Mouse (Mus musculus) kidney, adult 2 months (tissue): ENCODE measurements around the gene Ptprm. TPM values are rescaled to one million over a fixed set of nuclear protein-coding genes. Genes with fewer than 3 reads are reported as not detected.

Experiments
- DNase-seq: peaks from one replicate; pipeline ENCODE4 v3.0.0; 2021
- H3K27ac ChIP-seq: fragments of 200-500 bp; 2 replicates; pipeline ENCODE4 v1.5.1; 2012; ENCODE audit warnings: low read depth, low read length, control low read depth, inconsistent platforms; ENCODE audit not compliant: insufficient read depth
- H3K27me3 ChIP-seq: fragments of 200-500 bp; replicated peaks from 2 replicates; pipeline ENCODE4 v1.6.1; 2012; ENCODE audit warnings: mild to moderate bottlenecking, moderate library complexity, low read length, inconsistent platforms; ENCODE audit not compliant: control insufficient read depth, insufficient read depth
- H3K36me3 ChIP-seq: fragments of 200-500 bp; 2 replicates; pipeline ENCODE4 v1.6.1; 2012; ENCODE audit warnings: mild to moderate bottlenecking, moderate library complexity, low read length, inconsistent platforms; ENCODE audit not compliant: control insufficient read depth, insufficient read depth
- H3K4me1 ChIP-seq: fragments of 200-500 bp; 2 replicates; pipeline ENCODE4 v1.6.1; 2011; ENCODE audit warnings: low read length; ENCODE audit not compliant: control insufficient read depth, insufficient read depth
- H3K4me3 ChIP-seq: fragments of 200-500 bp; 2 replicates; pipeline ENCODE4 v1.5.1; 2011; ENCODE audit warnings: mild to moderate bottlenecking, low read depth, low read length, control low read depth; ENCODE audit not compliant: insufficient read depth
- CTCF ChIP-seq: fragments of 200-500 bp; conservative IDR thresholded peaks from 2 replicates; pipeline ENCODE4 v1.5.1; 2011; ENCODE audit warnings: low read depth, mild to moderate bottlenecking, control low read depth, low read length, moderate library complexity, mixed read lengths; ENCODE audit not compliant: insufficient read depth, insufficient read length
- POLR2A ChIP-seq: fragments of 200-500 bp; IDR thresholded peaks from one replicate; pipeline ENCODE4 v1.6.1; 2011; ENCODE audit warnings: low read depth, low read length, control low read depth
- WGBS: fragments of 180-500 bp; shearing (Covaris S2); methylation state at CpG from one replicate; pipeline ENCODE4 v1.1.7; 2018; 5-methylcytosine and 5-hydroxymethylcytosine counted together
- polyA plus RNA-seq: library from polyadenylated mRNA; depleted of rRNA; stranded (reverse); fragments of >200 nt; gene quantifications from 2 replicates; pipeline ENCODE4 v1.2.3, GENCODE M21; 2012

Gene Ptprm
- polyA plus RNA-seq, 1 experiment = 9.6 TPM

- Histone ChIP-seq H3K4me1 (no peaks in the 10 kb centered on the region), H3K27ac (no peak overlapping the region), H3K4me3 (no peak overlapping the region), H3K27me3 (no peaks in the 10 kb centered on the region), H3K36me3 (no peaks in the 10 kb centered on the region)
- TF ChIP-seq POLR2A (no peak), CTCF (no peak)
- WGBS = 86% methylated on average over 3 of the region's 3 CpGs
- DNase-seq = no peak
Measured at GRCm38 (mm10) chr17:67152218-67152617, 202.0 kb downstream of the Ptprm start.

DNA sequence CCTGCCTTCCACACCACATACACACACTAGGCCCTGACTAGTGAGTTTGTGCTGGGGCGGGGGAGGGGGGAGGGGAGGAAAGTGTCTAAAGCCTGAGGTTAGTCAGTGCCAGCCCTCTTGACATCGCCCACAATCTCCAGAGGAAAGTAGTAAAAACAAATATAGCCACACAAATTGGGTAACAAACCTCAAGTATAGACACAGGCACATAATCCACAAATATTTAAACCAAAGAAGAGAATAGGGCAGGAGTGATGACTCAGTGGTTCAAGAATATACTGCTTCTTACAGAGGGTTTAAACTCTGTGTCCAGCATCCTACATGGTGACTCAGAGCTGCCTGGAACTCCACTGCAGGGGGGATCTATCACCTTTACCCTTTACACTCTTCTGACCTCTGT lies 203.8 kb downstream of the Ptprm start:
- H3K4me3 ChIP-seq = no peak overlapping the region
- H3K4me1 ChIP-seq = no peaks in the 10 kb centered on the region
- WGBS = 69% methylated on average over 2 of the region's 2 CpGs
- TF ChIP-seq CTCF = no peak
- no peak for TF ChIP-seq POLR2A
- no peaks in the 10 kb centered on the region for H3K27me3 ChIP-seq
- no peak for DNase-seq
- no peaks in the 10 kb centered on the region for H3K36me3 ChIP-seq
- no peak overlapping the region for H3K27ac ChIP-seq

GRCm38 (mm10) chr17:67142183-67142756 lies 212.0 kb downstream of the Ptprm start:
- TF ChIP-seq POLR2A = no peak
- TF ChIP-seq CTCF = no peak
- no peaks in the 10 kb centered on the region for H3K4me1 ChIP-seq
- no peak overlapping the region for H3K4me3 ChIP-seq
- DNase-seq = no peak
- H3K27me3 ChIP-seq = no peaks in the 10 kb centered on the region
- WGBS = 69% methylated on average over 4 of the region's 4 CpGs
- H3K27ac ChIP-seq = no peak overlapping the region
- no peaks in the 10 kb centered on the region for H3K36me3 ChIP-seq

- H3K27me3 ChIP-seq = no peaks in the 10 kb centered on the region
- H3K4me1 ChIP-seq = no peaks in the 10 kb centered on the region
- no peak for TF ChIP-seq POLR2A
- peak; percentile 55 for TF ChIP-seq CTCF
- 47% methylated on average over 1 of the region's 1 CpGs for WGBS
- H3K4me3 ChIP-seq = no peak overlapping the region
- no peak overlapping the region for H3K27ac ChIP-seq
- H3K36me3 ChIP-seq = no peaks in the 10 kb centered on the region
- DNase-seq = peak; percentile 25
Measured at GRCm38 (mm10) chr17:67140502-67140901, 213.8 kb downstream of the Ptprm start.

DNA sequence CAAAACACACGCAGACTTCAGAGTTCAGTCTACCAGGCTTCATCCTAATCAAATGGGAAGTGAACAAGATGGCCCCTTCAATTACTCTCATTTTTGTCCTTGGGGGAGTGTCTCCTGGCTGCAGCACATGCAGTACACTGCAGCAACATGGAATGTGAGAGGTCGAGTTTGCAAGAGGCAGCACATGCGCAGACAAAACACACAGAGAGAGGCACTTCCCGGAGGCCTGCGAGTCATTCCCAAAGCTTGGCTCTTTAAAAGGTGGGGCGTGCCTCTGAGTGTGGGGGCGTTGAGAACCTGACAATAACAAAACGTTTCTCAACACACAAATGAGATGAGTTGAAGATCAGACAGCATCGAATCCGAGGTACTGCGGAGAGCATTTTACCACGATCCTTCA lies 215.3 kb downstream of the Ptprm start:
- H3K36me3 ChIP-seq = no peaks in the 10 kb centered on the region
- DNase-seq = no peak
- H3K4me1 ChIP-seq = peaks cover 4% of the 10 kb centered on the region; the same call in 1 of the 2 replicates
- no peak overlapping the region for H3K4me3 ChIP-seq
- no peak for TF ChIP-seq POLR2A
- TF ChIP-seq CTCF = no peak
- H3K27me3 ChIP-seq = no peaks in the 10 kb centered on the region
- H3K27ac ChIP-seq = no peak overlapping the region
- WGBS = 72% methylated on average over 12 of the region's 12 CpGs

DNA sequence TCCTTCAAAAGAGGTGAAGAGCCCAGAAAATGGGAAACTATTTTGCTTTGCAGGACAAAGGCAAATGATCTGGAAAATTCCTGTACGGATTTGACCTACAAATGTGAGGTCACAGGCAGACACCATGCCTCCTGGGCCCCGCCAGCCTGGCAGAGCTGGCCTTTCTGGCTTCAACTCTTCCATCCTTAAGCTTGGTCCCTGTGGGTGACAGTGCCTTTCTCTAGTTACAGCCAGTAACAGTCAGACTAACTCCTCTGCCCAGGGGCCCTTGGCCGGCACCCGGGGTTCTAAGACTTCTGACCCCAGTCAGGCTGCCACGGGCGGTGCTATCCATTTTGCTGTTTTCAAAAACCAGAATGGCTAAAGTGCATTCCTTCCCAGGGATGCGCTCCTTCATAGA lies 217.4 kb downstream of the Ptprm start:
- TF ChIP-seq POLR2A (no peak), CTCF (no peak)
- H3K4me1 ChIP-seq = peaks cover 12% of the 10 kb centered on the region
- no peaks in the 10 kb centered on the region for H3K27me3 ChIP-seq
- 72% methylated on average over 7 of the region's 7 CpGs for WGBS
- H3K27ac ChIP-seq = no peak overlapping the region
- no peaks in the 10 kb centered on the region for H3K36me3 ChIP-seq
- H3K4me3 ChIP-seq = no peak overlapping the region
- no peak for DNase-seq

DNA sequence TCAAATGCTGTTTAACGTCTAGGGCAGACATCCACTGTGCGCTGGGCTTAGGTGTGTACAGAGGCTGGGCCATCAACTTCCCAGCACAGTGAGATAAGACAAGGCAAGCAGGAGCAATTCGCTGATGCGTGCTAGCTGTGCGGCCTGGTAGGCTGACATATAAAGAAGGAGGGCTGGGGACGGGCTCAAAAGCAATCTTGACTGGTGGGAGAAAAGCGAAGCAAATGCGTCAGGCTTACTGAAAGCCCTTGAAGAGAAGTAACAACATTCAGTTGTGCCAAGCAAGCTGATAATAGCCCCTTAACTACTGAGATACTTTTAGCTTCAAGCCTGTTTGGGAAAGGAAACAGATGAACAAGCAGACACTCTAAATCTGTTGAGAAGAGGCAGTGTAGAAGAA lies 217.8 kb downstream of the Ptprm start:
- Histone ChIP-seq H3K27ac (no peak overlapping the region), H3K4me3 (no peak overlapping the region), H3K4me1 (peaks cover 12% of the 10 kb centered on the region), H3K36me3 (no peaks in the 10 kb centered on the region), H3K27me3 (no peaks in the 10 kb centered on the region)
- DNase-seq = no peak
- TF ChIP-seq POLR2A = no peak
- no peak for TF ChIP-seq CTCF
- 84% methylated on average over 8 of the region's 8 CpGs for WGBS
